Mouse (Mus musculus): Measurements from ENCODE around the gene Vstm4.

DNA sequence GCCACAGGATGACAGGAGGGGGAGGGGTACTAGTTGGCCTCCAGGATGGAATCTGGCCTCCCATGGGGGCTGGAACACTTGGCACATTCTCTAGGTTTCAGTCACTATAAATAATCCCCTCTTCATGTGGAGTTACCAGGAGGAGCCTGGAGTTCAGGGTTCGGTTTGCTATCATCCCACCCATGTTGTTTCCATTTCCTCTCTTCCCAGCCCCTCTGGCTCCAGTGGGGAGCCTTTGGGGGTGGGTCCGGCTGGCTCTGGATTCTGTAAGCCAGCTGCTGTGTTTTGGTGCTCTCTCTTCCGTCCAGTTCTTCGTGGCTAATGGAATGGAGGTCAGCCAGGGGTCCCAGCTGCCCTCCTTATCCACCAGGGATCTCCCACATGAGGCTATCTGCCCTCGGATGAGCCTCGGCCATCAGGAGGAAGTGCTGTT is 4.6 kb downstream of the Vstm4 start:
- TF ChIP-seq CTCF (IDR thresholded peaks at IDR 0.05; ENCODE audit: low read depth, low read length) = no peak
- TF ChIP-seq POLR2A (IDR thresholded peaks at IDR 0.05; ENCODE audit: extremely low read depth, insufficient read depth, low read length) = no peak
